Mouse (Mus musculus) erythroblast, embryonic 14.5 days (primary cell): ENCODE results near the gene Rundc3a.

ENCODE experiments used
- GATA1 ChIP-seq: IDR thresholded peaks from 2 replicates; pipeline ENCODE4 v1.6.1; 2012; ENCODE audit warnings: low read length, inconsistent platforms, mixed read lengths
- TAL1 ChIP-seq: IDR thresholded peaks from 3 replicates; pipeline ENCODE4 v1.6.1; 2012; ENCODE audit warnings: low read length, inconsistent platforms, mixed read lengths

GRCm38 (mm10) chr11:102372936-102373335 is 20.3 kb upstream of the Rundc3a start:
- TF ChIP-seq GATA1 (no peak), TAL1 (no peak)
